Mouse (Mus musculus) T-helper 2 cell (primary cell): ENCODE measurements around the gene Olfml1.

Source experiments
- in situ Hi-C: fragments of 300-600 bp; cut with MboI, MseI; formaldehyde crosslinking; loops from one replicate; pipeline ENCODE4 v1.15.1; 2025; ENCODE audit warnings: high pct_unique_total_duplicates

The Olfml1 gene

GRCm38 (mm10) chr7:107567261-107567671, at the start of gene Olfml1:
Olfml1 (plus strand) TSS chr7:107567446.
- in situ Hi-C loops = no loop called here

GRCm38 (mm10) chr7:107519256-107520025, 47.8 kb upstream of the Olfml1 start:
- in situ Hi-C loops = no loop called here

DNA sequence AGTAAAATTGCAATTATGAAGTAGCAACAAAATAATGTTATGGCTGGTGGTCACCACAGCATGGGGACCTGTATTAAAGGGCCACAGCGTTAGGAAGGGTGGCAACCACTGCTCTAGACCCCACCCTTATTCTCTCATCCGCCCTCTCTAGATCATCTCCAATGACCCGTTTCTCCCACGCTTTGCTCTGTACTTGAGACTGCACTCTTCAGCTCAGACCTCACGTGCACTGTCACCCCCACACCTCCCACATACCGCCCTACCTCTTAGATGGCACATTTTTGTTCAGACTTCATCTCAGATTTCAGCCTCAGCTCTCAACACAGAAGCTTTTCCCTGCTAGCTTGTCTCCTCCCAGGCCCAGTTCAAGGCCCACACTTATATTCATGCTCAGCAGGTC, 45.8 kb upstream of the Olfml1 start:
- in situ Hi-C loops = no loop called here

DNA sequence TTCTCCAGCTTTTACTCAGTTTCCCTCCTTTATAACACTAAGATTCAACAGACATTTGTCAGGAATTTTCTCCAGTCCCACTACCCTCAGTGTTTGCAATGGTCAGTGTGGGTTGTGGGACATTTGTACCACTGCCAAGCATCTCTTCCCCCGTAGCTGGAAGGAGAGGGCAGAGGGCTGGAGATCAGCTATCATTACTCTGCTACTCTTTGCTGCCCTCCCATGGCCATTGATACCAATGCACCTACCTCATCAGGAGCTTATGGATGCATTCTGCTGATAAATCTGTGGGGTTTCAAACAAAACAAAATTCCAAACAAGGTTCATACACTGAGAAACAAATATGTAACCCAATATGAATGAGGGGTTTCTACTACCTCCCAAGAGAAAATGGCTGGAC, 40.9 kb upstream of the Olfml1 start:
- in situ Hi-C loops = no loop called here

- in situ Hi-C loops = no loop called here
Measured at GRCm38 (mm10) chr7:107528169-107528772, 39.0 kb upstream of the Olfml1 start.

DNA sequence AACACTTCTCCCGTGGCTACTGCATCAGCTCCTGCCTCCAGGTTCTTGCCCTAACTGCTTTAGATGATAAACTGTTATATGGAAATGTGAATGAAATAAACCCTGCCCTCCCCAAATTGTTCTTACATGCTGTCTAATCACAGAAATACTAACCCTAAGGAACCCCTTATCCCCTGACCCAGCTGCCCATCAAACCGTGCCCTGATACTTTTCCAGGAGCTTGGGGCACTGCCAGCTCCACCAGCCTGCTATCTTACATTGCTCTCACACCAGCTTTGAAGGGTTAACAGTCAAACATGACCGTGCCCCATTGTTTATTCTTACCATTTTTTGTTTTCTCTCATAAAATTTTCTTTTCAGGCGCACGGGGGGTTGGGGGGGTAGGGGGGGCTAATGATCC, 37.9 kb upstream of the Olfml1 start:
- in situ Hi-C loops = no loop called here

GRCm38 (mm10) chr7:107535311-107535710, 31.9 kb upstream of the Olfml1 start:
- in situ Hi-C loops = no loop called here

GRCm38 (mm10) chr7:107536516-107536915, 30.7 kb upstream of the Olfml1 start:
- in situ Hi-C loops = no loop called here

GRCm38 (mm10) chr7:107540034-107540433, 27.2 kb upstream of the Olfml1 start:
- in situ Hi-C loops = no loop called here

DNA sequence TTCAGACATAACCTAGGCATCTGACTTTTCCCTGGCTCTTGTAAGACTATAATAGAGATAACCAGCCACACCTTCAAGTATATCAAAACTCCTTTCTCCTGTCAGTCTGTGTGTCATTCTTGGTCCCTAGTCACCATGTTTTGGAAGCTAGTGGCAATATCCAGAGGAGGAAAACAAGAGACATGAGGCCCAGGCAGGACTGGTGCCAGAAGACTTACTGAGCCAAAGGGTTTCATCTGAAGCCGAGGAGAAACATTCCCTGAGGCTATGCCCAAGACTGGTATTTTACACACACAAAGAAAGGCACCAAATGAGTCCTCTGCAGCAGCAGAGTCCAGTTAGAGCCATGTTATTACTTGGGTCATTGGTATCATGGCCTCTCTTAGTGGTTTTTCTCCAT, 22.2 kb upstream of the Olfml1 start:
- in situ Hi-C loops = no loop called here

DNA sequence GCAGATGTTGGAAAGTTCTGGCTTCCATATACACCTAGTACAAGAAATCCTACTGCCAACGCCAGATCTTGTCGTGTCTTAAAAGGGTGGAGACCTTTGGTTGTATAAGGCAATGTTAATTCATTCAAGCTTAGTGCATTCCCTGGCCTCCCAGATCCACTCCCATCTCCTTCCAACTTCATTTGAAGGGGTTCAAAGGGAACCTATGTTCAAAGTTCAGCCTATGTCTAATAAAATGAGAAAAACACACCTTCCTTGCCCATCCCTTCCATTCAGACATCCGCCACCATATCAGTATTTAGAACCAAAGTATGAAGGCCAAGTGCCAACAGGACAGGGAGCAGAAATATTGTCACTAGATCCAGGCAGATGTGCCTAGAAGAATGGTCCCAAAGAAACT, 19.4 kb upstream of the Olfml1 start:
- in situ Hi-C loops = no loop called here

GRCm38 (mm10) chr7:107553461-107553860, 13.8 kb upstream of the Olfml1 start:
- in situ Hi-C loops = no loop called here

- in situ Hi-C loops = no loop called here
Measured at GRCm38 (mm10) chr7:107555906-107556305, 11.3 kb upstream of the Olfml1 start.

DNA sequence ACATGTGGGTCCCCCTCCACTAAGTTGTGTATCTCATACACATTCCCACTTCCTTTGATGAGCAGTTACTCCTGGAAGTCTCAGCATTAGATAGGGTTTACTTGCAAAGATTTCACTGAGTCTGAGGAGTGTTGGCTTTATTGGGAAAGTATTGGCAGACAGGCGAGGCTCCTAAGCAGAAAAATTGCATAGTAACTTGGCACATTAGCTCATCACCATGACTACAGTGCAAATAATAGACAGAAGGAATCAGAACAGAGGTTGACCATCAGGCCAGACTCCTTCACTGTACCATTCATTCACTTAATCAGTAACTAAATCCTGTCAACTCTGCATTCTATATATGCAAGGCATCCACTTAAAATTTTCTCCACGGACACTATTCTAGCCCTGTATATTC, 6.6 kb upstream of the Olfml1 start:
- in situ Hi-C loops = no loop called here

GRCm38 (mm10) chr7:107561584-107561983, 5.7 kb upstream of the Olfml1 start:
- in situ Hi-C loops = no loop called here

DNA sequence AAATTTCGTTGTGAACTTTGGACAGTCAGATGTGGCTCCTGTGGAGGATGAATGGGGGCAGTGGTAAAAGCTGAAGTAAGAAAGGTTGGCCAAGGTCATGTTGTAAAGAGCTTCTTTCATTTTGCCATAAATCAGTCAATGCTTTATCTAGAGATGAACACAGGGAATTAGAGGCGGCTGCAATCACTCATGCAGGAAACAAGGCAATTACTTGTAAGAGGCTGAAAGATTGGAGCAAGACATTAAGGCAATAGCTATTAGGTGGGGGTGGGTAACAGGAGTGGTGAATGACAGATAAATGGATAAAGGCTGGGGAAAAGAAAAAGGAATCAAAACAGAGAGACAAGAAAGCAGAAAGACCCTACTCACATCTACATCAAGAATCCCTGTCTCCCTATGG, 3.5 kb upstream of the Olfml1 start:
- in situ Hi-C loops = no loop called here

DNA sequence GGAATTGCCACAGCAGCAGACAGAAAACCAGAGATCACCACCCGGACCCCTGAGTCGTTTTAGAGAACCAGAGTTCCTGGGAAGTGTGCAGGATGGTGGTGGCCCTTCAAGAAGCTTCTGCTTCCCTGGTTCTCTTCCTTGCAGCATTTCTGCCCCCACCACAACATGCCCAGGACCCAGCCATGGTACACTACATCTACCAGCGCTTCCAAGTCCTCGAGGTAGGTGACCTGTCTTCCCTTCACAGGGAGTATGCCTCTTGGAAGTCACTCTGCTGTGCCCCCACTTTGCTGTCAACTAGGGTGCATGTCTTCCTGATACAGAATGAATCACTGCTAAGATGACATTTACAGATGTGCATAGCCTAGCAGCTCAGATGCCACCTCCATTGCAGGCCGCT, 428 bp downstream of the Olfml1 start:
- in situ Hi-C loops = no loop called here

DNA sequence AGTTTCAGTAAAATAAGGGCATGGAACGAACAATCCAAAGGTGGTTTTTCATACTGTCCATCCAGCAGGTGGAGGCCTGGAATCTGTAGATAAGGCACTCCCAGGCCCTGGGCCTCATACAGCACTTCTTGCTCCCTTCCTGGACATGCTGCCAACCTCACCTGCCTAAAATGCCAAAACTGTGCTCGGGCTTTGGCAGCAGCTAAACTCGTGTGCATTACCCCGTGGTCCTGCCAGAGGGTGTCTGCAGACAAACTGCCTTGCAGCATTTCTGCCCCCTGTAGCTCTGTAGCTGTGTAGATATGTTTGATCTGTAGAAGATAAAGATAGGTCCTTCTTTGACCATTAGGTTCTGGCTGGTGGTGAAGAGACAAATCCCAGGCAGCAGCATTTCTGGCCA, 1.7 kb downstream of the Olfml1 start:
- in situ Hi-C loops = no loop called here

DNA sequence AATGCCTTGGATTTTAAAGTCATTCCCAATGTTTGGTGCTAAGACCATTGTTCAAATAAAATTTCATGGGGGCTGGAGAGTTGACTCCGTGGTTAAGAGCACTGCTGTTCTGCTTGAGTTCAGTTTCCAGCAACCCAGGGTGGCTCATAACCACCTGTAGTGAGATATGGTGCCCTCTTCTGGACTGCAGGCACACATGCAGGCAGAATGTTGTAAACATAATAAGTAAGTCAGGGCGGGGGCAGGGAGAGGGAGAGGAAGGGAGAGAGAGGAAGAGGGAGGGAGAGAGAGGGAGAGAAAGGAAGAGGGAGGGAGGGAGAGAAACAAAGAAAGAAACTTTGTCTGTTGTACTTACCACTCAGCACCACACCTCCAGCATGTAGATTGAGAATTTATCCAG, 6.6 kb downstream of the Olfml1 start:
- in situ Hi-C loops = no loop called here

DNA sequence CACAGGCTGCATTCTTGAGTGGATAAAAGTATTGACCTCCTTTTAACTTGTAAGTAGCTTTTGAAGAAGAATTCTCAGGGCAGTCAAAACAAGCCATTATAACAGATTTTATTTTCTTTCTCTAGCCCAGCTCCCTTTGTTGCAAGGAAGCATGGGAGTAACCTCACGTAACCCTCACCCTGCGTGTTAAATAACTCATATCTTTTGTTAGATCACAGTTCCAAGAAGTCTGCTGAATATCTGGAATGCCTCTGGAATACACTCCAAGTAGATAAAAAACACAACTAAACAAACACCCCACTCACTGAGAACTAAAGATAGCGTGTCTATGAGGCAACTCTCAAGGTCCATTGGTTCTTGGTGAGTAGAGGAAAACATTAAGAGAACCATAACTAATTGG, 7.0 kb downstream of the Olfml1 start:
- in situ Hi-C loops = no loop called here

DNA sequence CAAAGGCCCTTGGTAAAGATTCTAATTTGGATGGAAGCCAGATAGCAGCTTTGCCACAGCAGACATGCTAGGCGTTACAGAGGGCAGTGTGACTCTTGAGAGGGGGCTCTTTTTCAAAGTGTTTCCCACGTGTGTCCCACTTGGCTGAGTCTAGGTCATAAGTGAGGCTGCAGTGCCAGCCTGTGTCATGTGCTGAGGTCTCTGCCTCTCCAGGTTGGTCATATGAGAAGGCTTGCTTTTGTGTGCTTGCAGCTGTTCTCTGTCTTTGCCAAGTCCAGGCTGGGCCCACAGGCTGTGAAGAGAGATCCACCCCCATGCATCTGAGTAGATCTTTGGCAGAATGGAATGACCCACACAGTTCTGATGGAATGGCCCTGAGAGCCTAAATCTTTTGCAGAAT, 25.4 kb downstream of the Olfml1 start:
- in situ Hi-C loops = no loop called here

GRCm38 (mm10) chr7:107593904-107594303, 26.7 kb downstream of the Olfml1 start:
- in situ Hi-C loops = no loop called here

DNA sequence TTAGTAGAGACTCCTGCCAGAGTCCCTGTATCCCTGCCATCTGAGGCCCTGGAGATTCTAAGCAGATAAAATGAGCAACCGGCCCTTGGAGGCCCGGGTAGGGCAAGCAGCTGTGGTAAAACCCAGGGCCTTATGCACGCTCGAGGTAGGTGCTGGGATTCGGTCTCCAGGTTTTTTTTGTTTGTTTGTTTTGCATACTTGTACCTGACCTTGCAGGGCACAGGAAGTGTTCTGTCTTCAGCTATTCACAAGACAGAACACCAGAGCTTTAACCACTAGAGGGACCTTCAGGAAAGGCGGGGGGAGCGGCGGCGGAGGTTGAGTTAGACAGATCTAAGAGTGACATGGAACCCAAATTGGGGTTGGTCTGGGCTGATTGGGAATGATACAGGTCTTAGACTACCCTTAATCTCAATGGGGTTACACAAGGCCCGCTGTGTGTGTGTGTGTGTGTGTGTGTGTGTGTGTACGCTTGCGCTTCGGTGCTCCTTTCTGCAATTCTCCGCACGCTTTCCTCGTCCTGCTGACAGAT, 27.1 kb downstream of the Olfml1 start:
- in situ Hi-C loops = no loop called here
